Mouse (Mus musculus): ENCODE measurements at regions not wholly inside any gene's neighbourhood (a gene's known extent, or its start where the extent isn't known, plus 50 kb on each side); places are given as distances from the start of the nearest gene placed in this dataset.

DNA sequence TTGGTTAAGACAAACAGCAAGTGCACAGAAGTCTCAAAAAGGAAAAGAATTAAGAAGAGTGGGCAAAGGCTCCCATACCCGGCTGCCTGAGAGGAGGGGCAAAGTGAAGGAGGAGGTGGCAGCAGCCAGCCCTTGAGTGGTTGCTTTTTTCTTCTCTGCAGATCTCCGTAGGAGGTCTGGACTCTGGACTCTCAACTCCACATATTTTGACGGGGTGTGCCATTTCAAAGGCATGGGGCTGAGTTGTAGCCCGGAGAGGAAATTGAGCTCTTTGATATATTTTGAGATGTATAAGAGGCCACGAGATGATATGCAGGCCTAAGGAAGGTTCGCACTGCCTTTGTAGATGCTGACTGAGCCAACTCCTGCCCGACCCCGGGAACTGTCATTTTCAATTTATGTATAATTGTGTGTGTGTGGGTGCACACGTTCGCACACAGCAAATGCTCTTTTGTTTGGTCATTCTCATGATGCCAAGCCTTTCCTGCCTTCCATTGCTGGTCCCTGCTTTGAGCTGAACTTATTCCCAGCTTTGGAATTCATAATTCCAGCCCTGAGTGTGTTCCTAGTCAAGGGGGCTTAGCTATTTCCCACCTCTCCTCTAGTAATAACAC lies 56.4 kb downstream of the Cxcr4 start:
- H3K36me3 ChIP-seq (replicated peaks), result no peaks in the 10 kb centered on the region
- no peaks in the 10 kb centered on the region for H3K9me3 ChIP-seq
- H3K4me3 ChIP-seq, result no peak overlapping the region
- no peak for DNase-seq (ENCODE audit: low spot score)
- no peaks in the 10 kb centered on the region for H3K27me3 ChIP-seq (replicated peaks; ENCODE audit: low read depth, poor library complexity, severe bottlenecking)
- whole genome bisulfite sequencing, result 58% methylated on average over 10 of the region's 10 CpGs
- H3K4me1 ChIP-seq, result peaks cover 19% of the 10 kb centered on the region
- H3K27ac ChIP-seq (replicated peaks), result no peak overlapping the region

DNA sequence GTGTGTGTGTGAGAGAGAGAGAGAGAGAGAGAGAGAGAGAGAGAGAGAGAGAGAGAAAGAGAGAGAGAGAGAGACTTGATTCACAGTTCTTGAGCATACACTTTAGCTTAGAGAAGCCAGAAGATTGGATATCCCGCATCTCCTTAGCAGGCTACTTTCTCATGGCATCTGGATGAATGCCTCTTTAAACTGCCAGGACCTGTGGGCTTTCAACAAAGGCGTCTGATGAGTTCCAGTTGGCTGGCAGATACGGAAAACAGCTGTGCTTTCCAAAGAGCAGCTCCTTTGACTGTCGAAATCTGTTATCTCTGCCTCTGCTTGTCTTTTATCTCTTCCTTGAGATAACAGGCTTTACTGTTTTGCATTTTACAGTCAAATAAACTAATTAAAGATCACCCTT lies 59.5 kb downstream of the Cxcr4 start:
- 5% methylated on average over 4 of the region's 4 CpGs for WGBS
- no peak overlapping the region for H3K4me3 ChIP-seq
- H3K27me3 ChIP-seq (replicated peaks; ENCODE audit: low read depth, poor library complexity, severe bottlenecking), result no peaks in the 10 kb centered on the region
- no peaks in the 10 kb centered on the region for H3K9me3 ChIP-seq
- DNase-seq (ENCODE audit: low spot score), result no peak
- peaks cover 16% of the 10 kb centered on the region for H3K4me1 ChIP-seq
- no peak overlapping the region; the same call in 1 of the 2 replicates for H3K27ac ChIP-seq (replicated peaks)
- H3K36me3 ChIP-seq (replicated peaks), result no peaks in the 10 kb centered on the region

DNA sequence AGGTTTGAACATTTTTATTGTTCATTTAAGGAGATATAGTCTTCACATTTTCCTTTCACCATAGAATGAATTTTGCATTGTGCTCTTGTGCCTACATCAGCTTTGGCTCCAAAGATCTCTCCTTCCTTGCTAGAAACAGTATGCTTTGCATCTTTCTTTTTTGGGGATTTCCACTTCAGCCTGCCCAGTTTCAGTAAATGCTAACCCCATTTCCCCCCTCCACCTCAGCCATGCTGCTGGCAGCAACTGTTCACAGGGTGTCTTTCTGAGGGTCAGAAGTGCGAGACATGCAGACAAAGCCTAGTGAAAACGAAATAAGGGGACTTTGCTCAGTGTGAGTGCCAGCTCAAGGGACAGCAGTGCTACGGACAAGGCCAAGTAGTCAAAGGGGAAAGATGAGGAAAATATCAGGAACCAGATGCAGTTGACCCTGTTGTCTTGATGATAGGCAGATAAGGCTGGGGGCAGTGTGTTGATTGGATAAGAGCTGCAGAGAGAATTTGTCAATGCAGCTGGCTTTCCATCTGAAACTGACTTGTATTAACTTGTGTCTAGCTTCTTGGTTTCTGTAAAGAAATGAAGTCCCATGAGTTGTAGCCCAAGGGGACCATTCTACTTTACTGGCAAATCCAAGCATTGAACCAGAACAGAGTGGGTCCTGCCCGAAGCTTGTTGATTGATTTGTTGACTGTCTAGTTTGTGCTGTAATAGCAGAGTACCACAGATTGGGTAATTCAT lies 62.1 kb downstream of the Cxcr4 start:
- 82% methylated on average over 4 of the region's 4 CpGs for WGBS
- no peaks in the 10 kb centered on the region for H3K9me3 ChIP-seq
- H3K27ac ChIP-seq (replicated peaks), result no peak overlapping the region
- H3K4me1 ChIP-seq, result peaks cover 7% of the 10 kb centered on the region
- no peaks in the 10 kb centered on the region for H3K36me3 ChIP-seq (replicated peaks)
- no peak overlapping the region for H3K4me3 ChIP-seq
- DNase-seq (ENCODE audit: low spot score), result no peak
- no peaks in the 10 kb centered on the region for H3K27me3 ChIP-seq (replicated peaks; ENCODE audit: low read depth, poor library complexity, severe bottlenecking)

DNA sequence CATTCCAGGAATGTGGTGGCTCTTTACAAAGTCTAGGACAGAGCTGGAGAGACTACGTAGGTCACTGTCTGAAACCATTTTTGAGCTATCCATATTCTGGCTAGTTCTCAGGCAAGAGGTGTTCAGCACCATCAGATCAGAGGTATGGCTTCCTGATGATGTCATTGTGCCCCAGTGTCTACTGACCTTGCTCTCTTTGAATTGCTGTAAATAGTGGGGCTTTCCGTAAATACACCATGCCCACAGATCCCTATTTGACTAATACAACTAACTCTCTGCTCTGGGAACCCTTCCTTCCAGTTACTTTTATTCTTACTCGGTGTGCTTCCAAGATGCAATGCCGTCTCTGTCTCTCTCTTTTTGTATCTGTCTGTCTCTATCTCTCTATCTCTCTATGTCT lies 72.9 kb downstream of the Cxcr4 start:
- H3K27ac ChIP-seq (replicated peaks), result no peak overlapping the region
- 93% methylated on average over 4 of the region's 4 CpGs for WGBS
- H3K4me3 ChIP-seq, result no peak overlapping the region
- no peak for DNase-seq (ENCODE audit: low spot score)
- H3K36me3 ChIP-seq (replicated peaks), result no peaks in the 10 kb centered on the region
- H3K9me3 ChIP-seq, result no peaks in the 10 kb centered on the region
- H3K27me3 ChIP-seq (replicated peaks; ENCODE audit: low read depth, poor library complexity, severe bottlenecking), result no peaks in the 10 kb centered on the region
- H3K4me1 ChIP-seq, result no peaks in the 10 kb centered on the region

DNA sequence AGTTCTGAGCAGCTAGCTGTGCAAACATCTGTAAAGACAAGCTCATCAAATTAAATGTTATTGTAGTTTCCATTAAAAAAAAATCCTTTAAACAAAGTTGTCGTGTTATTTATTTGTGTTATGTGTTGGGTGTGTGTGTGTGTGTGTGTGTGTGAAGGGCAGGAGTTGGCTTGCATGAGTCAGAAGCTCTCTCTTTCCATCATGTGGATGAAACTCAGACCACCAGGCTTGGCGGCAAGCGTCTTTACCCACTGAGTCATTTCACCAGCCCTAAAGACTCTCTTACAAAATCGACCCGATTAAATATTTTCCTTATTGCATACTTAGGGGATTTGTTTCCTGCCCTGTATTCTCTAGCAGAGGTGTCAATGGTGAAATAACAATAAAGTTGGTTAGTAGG lies 73.6 kb downstream of the Cxcr4 start:
- 92% methylated on average over 5 of the region's 5 CpGs for WGBS
- no peaks in the 10 kb centered on the region for H3K4me1 ChIP-seq
- no peaks in the 10 kb centered on the region for H3K36me3 ChIP-seq (replicated peaks)
- no peak overlapping the region for H3K4me3 ChIP-seq
- no peak overlapping the region for H3K27ac ChIP-seq (replicated peaks)
- no peaks in the 10 kb centered on the region for H3K9me3 ChIP-seq
- H3K27me3 ChIP-seq (replicated peaks; ENCODE audit: low read depth, poor library complexity, severe bottlenecking), result no peaks in the 10 kb centered on the region
- DNase-seq (ENCODE audit: low spot score), result no peak

DNA sequence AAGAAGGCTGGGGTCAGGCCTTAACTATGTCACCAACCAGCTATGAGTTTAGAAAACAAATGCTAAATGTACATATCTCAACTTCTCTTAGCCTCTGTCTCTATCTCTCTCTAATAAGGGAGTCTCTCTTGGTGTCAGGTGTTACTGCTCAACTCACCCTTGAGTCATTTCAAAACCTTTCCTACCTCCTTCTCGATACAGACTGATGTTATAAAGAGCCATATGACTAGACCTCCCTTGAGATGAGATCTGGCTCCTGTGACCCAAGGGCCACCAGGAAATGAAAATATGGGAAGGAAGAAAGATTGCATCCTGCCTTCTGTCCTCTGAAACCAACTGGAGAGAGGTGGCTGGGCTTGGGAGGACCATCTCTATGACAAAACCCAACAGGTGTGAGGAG lies 74.7 kb downstream of the Cxcr4 start:
- no peak overlapping the region for H3K27ac ChIP-seq (replicated peaks)
- H3K9me3 ChIP-seq, result no peaks in the 10 kb centered on the region
- WGBS, result 88% methylated on average over 1 of the region's 1 CpGs
- H3K4me1 ChIP-seq, result no peaks in the 10 kb centered on the region
- H3K36me3 ChIP-seq (replicated peaks), result no peaks in the 10 kb centered on the region
- no peak overlapping the region for H3K4me3 ChIP-seq
- no peaks in the 10 kb centered on the region for H3K27me3 ChIP-seq (replicated peaks; ENCODE audit: low read depth, poor library complexity, severe bottlenecking)
- DNase-seq (ENCODE audit: low spot score), result no peak

DNA sequence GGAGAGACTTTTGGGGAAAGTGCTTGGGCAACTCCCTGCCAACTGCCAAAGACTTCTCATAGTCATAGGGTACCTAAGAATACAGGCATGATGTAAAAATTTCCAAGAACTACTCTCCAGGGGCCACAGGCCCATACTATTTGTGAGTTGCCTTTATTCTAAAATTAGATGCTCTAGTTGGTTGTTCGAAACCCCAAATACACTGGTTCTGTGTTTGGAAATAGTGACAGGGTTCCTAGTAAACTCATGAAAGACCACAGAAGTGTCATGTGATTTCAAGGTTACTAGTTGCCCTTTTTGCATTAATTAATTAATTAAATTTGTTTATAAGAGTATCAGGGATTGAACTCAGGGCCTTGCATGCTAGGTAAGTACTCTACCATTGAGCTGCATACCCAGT lies 77.8 kb downstream of the Cxcr4 start:
- H3K36me3 ChIP-seq (replicated peaks), result no peaks in the 10 kb centered on the region
- no peaks in the 10 kb centered on the region for H3K9me3 ChIP-seq
- H3K27ac ChIP-seq (replicated peaks), result no peak overlapping the region
- H3K4me3 ChIP-seq, result no peak overlapping the region
- 93% methylated on average over 1 of the region's 1 CpGs for WGBS
- no peak for DNase-seq (ENCODE audit: low spot score)
- no peaks in the 10 kb centered on the region for H3K4me1 ChIP-seq
- no peaks in the 10 kb centered on the region for H3K27me3 ChIP-seq (replicated peaks; ENCODE audit: low read depth, poor library complexity, severe bottlenecking)

DNA sequence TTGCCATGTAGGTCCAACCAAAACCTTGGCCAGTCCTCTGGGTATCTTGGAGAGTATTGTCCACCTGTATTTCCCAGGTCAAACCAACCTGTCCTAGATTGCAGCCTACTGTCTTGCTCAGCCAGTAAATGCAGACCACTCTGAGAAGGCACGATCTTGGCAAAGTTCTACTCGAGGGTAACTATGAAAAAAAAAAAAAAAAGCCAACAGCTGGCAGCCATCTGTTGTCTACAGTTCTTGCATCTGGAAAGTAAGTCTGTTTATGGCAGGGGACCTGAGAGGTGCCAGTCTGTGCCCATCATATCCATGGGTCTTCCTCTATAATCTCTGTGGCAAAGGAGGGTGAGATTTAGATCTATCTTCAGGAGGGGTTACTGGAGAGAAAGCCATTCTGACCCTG lies 78.2 kb downstream of the Cxcr4 start:
- no peak overlapping the region for H3K4me3 ChIP-seq
- H3K4me1 ChIP-seq, result no peaks in the 10 kb centered on the region
- H3K9me3 ChIP-seq, result no peaks in the 10 kb centered on the region
- H3K36me3 ChIP-seq (replicated peaks), result no peaks in the 10 kb centered on the region
- no peak for DNase-seq (ENCODE audit: low spot score)
- WGBS, result 79% methylated on average over 2 of the region's 2 CpGs
- no peaks in the 10 kb centered on the region for H3K27me3 ChIP-seq (replicated peaks; ENCODE audit: low read depth, poor library complexity, severe bottlenecking)
- H3K27ac ChIP-seq (replicated peaks), result no peak overlapping the region

DNA sequence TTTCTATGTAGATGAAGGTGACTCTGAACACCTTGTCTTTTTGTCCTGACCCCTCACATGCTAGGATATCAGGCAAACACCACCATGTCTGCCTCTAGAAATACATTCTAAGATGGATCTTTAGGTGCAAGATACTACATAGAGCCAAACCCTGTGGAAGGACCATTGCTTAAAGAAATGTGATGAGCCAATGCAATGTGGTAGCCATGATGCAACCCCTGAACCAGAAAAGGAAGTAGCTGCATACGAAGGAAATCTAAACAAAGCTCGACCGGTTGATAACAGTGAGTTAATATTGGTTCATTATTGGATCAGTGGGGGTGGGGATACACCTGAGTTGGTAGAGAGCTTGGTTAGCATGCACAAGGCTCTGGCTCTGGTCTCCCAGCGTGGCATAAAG lies 78.9 kb downstream of the Cxcr4 start:
- H3K27me3 ChIP-seq (replicated peaks; ENCODE audit: low read depth, poor library complexity, severe bottlenecking), result no peaks in the 10 kb centered on the region
- WGBS, result 88% methylated on average over 4 of the region's 4 CpGs
- no peaks in the 10 kb centered on the region for H3K36me3 ChIP-seq (replicated peaks)

DNA sequence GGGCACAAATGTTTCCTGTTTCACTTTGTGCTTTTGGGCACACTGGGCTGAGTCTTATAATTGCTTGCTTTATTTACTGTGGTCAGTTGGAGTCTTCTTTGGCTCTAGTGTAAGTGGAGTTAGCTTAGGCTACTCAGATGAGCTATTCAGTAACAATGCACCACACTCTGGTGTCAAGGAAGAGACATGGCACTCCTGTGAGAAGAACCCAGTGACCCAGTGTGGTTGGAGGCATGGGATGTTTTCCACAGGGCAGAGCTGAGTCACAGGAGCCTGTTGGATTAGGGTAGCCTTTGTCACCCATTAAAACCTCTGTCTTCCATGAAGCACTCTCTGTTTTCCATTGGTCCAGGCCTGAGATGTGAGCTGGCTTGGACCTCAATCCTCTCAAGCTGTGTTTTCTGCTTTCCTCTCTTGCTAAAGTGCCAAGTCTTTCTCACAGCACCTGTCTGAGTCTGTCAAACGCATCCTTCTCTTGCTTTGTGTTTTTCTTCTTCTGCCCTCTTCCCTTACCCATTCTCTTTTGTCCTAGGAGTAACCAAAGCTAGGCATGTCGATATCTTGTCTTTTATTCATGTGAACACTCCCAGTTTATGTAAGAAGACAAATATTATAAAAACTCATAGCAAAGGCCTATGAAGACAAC lies 83.2 kb downstream of the Cxcr4 start:
- H3K4me1 ChIP-seq, result no peaks in the 10 kb centered on the region
- no peak for DNase-seq (ENCODE audit: low spot score)
- 82% methylated on average over 2 of the region's 2 CpGs for WGBS

More for the DNA sequence above, 78.9 kb downstream of the Cxcr4 start:
- no peak overlapping the region for H3K4me3 ChIP-seq
- no peaks in the 10 kb centered on the region for H3K9me3 ChIP-seq
- H3K27ac ChIP-seq (replicated peaks), result no peak overlapping the region
- H3K4me1 ChIP-seq, result no peaks in the 10 kb centered on the region
- DNase-seq (ENCODE audit: low spot score), result no peak

DNA sequence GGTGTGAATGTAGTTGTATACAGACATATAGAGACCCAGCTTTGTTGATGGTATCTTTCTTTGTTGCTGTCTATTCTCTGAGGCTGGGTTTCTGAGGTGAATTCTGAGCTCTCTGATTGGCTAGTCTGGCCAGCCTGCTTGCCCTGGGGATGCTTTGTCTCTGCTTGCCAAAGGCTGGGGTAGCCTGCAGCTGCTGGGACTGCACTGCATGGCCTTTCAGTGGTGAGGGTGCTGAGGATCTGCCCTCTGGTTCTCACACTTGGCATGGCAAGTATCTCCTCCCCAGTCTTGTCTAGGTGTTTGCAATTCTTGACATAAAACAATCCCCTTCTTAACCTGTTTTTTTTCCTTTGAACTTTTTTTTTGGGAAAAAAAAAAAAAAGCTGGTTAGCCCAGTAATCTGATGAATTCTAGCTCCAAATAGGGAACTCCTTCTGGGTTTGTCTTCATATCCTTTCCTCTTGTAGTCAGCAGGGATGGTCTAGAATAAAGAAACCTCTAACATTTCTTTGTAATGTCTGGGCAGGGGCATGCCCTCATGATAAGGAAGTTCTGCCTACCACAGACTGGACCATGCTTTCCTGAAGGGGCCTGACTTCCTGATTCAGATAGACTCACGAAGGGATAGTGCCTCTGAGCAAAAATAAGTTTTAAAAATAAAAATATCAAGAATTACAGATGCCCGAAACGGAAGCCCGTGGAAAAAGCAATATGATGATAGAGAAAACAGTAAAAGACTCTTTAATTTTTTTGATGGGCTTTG lies 85.4 kb downstream of the Cxcr4 start:
- no peaks in the 10 kb centered on the region for H3K36me3 ChIP-seq (replicated peaks)
- H3K4me3 ChIP-seq, result no peak overlapping the region
- H3K27me3 ChIP-seq (replicated peaks; ENCODE audit: low read depth, poor library complexity, severe bottlenecking), result no peaks in the 10 kb centered on the region
- no peaks in the 10 kb centered on the region for H3K9me3 ChIP-seq
- WGBS, result 88% methylated on average over 4 of the region's 4 CpGs
- no peak for DNase-seq (ENCODE audit: low spot score)
- H3K27ac ChIP-seq (replicated peaks), result no peak overlapping the region
- no peaks in the 10 kb centered on the region for H3K4me1 ChIP-seq

More for the DNA sequence above, 83.2 kb downstream of the Cxcr4 start:
- H3K4me3 ChIP-seq, result no peak overlapping the region
- H3K36me3 ChIP-seq (replicated peaks), result no peaks in the 10 kb centered on the region
- no peaks in the 10 kb centered on the region for H3K27me3 ChIP-seq (replicated peaks; ENCODE audit: low read depth, poor library complexity, severe bottlenecking)
- no peaks in the 10 kb centered on the region for H3K9me3 ChIP-seq
- no peak overlapping the region for H3K27ac ChIP-seq (replicated peaks)

DNA sequence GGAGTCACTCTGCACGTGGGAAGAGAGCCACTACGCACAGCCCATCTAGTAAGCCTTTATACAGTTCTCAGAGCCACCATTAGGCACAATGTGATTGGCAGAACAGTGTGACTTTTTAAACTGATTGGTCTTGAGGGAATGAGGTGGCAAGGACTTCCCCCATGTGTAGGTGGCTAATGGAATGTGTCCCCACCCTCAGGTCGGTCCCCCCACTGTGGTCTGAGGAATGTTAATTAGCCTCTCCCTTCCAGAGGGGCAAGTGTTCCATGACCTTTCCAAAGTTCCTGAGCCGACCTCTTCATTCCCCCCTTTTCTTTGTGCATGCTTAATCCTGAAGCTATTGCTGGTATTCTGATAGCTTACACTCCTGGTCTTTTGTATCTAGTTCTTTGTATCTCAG lies 87.2 kb upstream of the Dars start:
- WGBS, result 51% methylated on average over 4 of the region's 4 CpGs

More for the DNA sequence above, 87.2 kb upstream of the Dars start:
- DNase-seq (ENCODE audit: low spot score), result no peak
- no peaks in the 10 kb centered on the region for H3K4me1 ChIP-seq
- H3K9me3 ChIP-seq, result no peaks in the 10 kb centered on the region
- no peaks in the 10 kb centered on the region for H3K36me3 ChIP-seq (replicated peaks)
- no peak overlapping the region for H3K4me3 ChIP-seq
- H3K27ac ChIP-seq (replicated peaks), result no peak overlapping the region
- H3K27me3 ChIP-seq (replicated peaks; ENCODE audit: low read depth, poor library complexity, severe bottlenecking), result no peaks in the 10 kb centered on the region
